Mouse (Mus musculus) cerebellum, adult (tissue): Measurements from ENCODE around the gene Lamtor2.

ENCODE experiments used
- ATAC-seq: cut with Nextera tagmentation; 2 replicates; pipeline ENCODE4 v1.9.2; 2017; ENCODE audit warnings: mild to moderate bottlenecking, moderate library complexity, mixed read lengths; ENCODE audit not compliant: insufficient number of reproducible peaks, low FRiP score, low TSS enrichment

Gene Lamtor2

GRCm38 (mm10) chr3:88529204-88530000 lies 23.5 kb downstream of the Lamtor2 start:
- no peak for ATAC-seq

- no peak for ATAC-seq
Observed at GRCm38 (mm10) chr3:88528646-88529045, 24.2 kb downstream of the Lamtor2 start.

GRCm38 (mm10) chr3:88527565-88527964 lies 25.3 kb downstream of the Lamtor2 start:
- ATAC-seq = no peak

DNA sequence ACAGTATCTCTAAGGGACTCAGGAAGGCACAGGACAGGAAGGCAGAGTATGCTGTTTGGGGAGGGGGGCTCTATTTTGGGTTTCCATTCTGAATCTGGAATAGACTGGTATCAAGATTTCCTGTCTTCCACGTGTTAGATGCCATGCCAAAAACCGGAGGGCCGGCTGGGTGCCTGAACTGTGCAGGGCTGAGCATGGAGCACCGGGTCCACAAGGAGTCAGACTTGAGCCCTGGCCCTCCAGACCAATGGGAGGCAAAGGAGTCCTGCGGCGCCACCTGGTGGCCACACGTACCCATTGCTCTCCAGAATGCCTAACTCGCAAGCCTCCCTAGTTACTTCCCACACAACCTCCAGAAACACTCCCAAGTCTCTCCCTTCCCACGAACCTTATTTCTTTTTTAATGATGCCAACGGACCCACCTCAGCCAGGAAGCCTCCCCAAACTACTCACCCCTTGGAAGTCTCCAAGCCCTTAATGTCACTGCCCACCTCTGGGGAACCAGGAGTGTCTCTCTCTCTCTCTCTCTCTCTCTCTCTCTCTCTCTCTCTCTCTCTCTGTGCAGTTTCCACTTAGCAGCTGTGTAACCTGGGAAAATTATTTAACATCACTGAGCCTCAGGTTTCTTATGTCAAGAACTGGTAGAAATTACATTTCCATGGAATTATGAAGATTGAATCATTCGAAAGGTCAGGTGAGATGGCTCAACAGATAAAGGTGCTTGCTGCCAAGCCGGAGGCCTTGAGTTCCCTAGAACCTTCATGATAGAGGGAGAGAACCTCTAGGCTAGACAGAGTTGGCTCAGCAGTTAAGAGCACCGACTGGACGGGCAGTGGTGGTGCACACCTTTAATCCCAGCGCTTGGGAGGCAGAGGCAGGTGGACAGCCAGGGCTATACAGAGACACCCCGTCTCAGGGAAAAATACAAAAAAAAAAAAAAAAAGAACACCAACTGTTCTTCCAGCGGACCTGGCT lies 26.4 kb downstream of the Lamtor2 start:
- peak; percentile 86 for ATAC-seq

GRCm38 (mm10) chr3:88525021-88525420 lies 27.9 kb downstream of the Lamtor2 start:
- no peak for ATAC-seq

GRCm38 (mm10) chr3:88523027-88523426 lies 29.8 kb downstream of the Lamtor2 start:
- no peak for ATAC-seq

DNA sequence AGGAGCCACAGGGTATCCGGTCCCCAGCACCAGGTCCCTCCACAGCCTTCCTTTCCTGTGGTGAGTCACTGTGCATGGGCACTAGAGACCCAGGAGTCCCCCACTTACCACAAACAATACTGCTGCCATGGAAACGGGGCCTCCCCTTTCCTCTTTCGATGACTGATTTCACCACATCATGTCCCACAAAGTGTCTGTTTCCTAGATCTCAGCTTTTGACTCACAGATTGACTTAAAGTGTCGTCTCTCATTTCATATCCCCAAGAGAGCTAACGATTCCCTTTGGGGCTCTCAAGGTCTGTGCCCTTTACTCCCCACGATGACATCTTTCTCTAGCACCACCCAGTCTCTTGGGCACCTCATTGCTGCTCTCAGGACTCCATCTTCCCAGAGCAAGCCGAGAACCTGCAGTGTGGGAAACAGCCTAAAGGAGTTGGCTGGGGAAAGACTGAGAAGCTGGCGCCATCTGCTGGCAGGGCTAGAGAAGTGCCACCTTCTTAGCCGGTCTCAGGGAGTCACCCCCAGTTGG lies 31.0 kb downstream of the Lamtor2 start:
- no peak for ATAC-seq

GRCm38 (mm10) chr3:88521156-88521555 lies 31.7 kb downstream of the Lamtor2 start:
- ATAC-seq = no peak

- no peak for ATAC-seq
Observed at GRCm38 (mm10) chr3:88520078-88520477, 32.8 kb downstream of the Lamtor2 start.

DNA sequence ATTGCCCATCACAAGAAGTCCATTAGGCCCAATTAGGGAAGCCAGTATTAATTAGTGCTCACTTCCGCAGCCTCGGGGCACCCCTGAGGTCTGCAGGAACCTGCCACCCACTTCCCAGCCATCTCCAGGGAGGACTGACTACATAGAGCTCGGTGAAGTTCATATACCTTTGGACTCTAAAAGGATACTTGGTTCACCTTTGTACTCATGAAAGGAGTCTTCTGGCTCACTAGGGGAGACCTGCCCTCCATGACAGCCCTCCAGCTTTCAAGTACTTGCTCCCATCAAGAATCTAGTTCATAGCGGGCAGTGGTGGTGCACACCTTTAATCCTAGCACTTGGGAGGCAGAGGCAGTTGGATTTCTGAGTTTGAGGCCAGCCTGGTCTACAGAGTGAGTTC lies 34.5 kb downstream of the Lamtor2 start:
- ATAC-seq = no peak

DNA sequence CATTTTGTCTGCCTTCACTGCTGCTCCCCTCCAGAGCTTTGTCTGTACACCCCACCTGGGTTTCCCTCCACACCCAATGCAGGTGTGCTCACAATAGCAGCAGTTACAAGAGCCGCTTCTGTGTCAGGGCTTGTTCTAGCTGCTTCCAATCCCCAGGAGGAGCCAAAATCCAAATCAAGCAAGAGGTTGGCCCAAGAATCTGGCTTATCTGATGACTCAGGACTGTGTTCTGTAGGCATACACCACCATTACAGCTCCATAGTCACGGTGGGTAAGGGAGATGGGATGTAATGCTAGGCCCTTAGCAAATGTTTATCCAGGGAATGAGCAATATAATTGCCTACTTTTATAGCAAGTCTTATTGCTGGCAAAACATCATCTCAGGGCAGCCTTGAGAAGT lies 36.5 kb downstream of the Lamtor2 start:
- ATAC-seq = no peak

GRCm38 (mm10) chr3:88515095-88515386 lies 37.8 kb downstream of the Lamtor2 start:
- no peak for ATAC-seq

GRCm38 (mm10) chr3:88514231-88515094 lies 38.4 kb downstream of the Lamtor2 start:
- ATAC-seq = no peak

DNA sequence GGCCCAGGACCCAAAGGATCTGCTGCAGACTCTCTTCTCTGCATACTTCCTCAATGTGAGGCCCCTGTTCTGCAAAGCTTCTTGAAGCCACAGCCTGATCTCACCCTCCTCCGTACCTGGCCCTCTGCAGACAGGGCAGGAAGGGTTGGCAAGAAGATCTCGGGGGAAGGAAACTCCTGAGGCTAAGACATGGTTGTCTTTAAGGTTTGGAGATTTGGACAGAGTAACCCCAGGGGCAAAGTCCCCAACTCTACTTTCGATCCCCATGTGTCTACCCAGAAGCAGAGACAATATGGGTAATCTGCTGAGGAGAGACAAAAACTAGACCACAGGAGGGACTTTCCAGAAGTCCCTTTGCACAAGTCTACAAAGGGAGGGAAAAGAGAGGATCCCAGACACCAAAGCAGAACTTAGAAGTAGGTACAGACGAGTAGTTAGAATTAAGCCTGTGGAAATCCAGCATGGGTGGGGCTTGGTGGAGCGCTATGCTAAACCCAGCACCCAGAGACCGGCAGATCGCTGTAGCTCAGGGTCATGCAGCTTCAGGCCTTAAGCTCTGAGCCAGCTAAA lies 39.2 kb downstream of the Lamtor2 start:
- no peak for ATAC-seq

DNA sequence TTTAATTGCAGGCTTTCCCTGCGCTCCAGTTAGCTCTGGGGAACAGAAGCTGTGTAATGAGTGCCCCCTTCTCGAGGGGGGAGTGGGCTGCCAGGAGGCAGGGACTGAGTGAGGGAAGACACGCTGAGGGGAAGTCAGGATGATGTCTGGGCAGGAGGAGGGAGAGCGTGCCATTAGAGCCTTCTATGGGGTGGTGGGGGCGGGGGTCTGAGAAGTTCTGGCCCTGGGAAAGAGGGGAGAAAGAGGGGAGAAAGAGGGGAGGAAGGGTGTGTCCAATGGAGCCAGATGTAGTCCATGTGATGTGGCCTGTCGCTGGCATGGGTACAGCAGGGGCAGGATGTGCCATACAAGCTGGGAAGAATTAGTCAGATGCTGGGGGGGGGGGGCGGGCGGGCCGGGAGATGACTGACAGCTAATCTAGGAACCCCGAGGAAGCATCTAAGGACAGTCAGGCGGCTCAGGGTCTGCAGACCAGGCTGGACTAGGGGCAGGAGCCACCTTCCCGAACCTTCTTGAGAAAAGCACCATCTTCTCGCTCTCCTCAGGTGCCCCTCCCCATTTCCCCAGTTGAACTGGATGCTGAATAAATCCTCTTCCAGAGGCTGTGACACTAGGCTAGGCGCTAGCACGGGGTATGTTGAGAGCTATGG lies 39.9 kb downstream of the Lamtor2 start:
- ATAC-seq = no peak

- no peak for ATAC-seq
Observed at GRCm38 (mm10) chr3:88512141-88512895, 40.6 kb downstream of the Lamtor2 start.

DNA sequence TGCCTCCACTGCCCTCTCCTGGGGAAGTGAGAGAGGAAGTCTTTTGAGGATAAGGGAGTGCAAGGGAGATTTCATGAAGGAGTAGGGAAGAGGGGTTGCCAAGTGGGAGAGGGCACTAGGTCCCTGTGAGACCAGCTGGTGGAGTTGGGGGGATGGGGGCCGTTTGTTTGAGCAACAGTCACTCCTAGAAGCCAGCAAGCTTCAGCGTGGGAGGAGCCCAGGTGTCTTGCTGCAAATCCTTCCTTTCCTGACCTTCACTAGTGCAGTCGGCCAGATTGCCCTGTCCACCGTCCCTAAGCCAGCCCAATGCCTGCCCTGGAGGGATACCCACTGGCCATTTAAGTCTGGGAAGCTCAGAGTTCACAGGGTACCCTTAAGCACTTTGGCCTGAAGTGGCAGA lies 41.3 kb downstream of the Lamtor2 start:
- ATAC-seq = no peak

DNA sequence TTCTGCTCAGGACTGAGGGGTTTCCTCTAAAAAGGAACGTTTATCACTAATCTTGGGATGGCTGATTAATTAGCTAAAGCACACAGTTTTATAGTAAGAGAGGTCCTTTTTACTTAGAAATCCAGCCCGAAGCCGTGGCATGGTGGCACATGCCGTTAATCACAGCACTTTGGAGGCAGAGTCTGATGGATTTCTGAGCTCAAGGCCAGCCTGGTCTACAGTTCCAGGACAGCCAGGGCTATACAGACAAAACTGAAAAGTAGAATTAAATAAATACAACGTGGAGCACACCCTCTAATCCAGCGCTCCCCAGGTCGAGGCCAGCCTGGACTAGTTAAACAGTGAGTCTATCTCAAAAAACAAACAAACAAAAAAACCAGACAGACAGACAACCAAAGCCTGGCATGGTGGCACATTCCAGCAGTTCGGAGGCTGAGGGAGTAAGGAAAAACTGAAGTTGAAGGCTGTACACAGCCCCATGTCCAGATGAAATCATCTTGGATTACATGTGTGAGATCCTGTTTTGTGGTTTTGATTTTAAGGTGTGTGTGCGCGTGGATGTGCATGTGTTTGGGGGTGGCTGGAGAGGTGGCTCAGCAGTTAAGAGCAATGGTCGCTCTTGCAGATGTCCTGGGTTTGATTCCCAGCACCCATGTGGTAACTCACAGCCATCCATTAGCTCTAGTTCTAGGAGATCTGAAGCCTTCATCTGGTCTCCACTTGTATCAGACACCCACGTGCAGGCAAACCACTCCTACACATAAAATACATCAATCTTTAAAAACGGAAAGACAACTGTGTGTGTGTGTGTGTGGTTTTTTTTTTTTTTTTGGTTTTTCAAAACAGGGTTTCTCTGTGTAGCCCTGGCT lies 42.2 kb downstream of the Lamtor2 start:
- no peak for ATAC-seq
